Mouse (Mus musculus): ENCODE measurements at regions not wholly inside any gene's neighbourhood (a gene's known extent, or its start where the extent isn't known, plus 50 kb on each side); places are given as distances from the start of the nearest gene placed in this dataset.
A peak's percentile ranks its signal among the peaks of the same experiment; 100 is the strongest.
"Not testable (repeated sequence)": the region's sequence is repeated elsewhere in the genome, so short reads cannot be mapped to it uniquely, and the experiment has no call there.

DNA sequence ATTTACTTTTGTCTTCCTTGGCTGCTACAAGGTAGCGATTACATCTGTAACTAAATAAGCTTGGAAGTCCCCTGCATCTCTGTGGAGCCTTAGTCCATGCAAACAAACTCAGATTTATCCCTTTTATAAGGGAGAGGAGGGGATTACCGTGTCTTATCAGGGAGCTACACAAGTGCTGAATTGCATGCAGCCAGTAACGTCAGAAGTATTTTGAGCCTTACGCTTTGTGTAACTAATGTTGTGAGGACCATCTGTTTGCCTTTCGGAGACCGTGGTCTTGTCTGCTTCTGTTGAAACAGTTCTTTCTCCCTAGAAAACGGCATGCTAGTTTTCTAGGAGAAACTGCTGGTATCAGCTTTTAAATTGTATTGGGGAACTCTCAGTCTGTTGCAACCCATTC, 58.0 kb upstream of the Dmrta1 start:
- Histone ChIP-seq H3K27ac (no peak overlapping the region), H3K9me3 (no peaks in the 10 kb centered on the region), H3K36me3 (no peaks in the 10 kb centered on the region), H3K4me2 (no peak overlapping the region), H3K4me1 (replicated peaks) (no peaks in the 10 kb centered on the region), H3K9ac (no peak overlapping the region), H3K4me3 (no peak overlapping the region), H3K27me3 (no peaks in the 10 kb centered on the region)
- no peak for ATAC-seq (ENCODE audit: low FRiP score)
- 77% methylated on average over 7 of the region's 7 CpGs for WGBS

DNA sequence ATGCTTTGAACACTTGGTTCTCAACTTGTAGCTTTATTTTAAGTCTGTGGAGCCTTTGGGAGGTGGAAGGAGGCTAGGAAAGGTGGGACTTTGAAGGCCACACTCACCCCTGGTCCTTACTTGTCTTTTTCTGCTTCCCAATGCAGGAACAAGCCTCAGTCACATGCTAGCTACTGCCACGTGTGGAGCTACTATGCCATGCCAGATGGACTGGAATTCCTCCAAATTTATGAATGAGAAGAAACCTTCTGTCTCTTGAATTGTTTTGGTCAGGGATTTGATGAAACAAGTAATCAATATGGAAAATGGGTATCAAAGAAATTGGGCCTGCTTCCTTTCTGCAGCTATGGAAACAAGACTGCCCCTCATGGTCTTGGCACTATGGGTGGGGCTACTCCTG, 74.5 kb upstream of the Dmrta1 start:
- Histone ChIP-seq H3K27ac (no peak overlapping the region), H3K4me2 (no peak overlapping the region), H3K36me3 (no peaks in the 10 kb centered on the region), H3K4me1 (replicated peaks) (no peaks in the 10 kb centered on the region), H3K4me3 (no peak overlapping the region), H3K9ac (no peak overlapping the region), H3K9me3 (no peaks in the 10 kb centered on the region), H3K27me3 (no peaks in the 10 kb centered on the region)
- ATAC-seq (ENCODE audit: low FRiP score): no peak
- WGBS: 53% methylated on average over 1 of the region's 1 CpGs

DNA sequence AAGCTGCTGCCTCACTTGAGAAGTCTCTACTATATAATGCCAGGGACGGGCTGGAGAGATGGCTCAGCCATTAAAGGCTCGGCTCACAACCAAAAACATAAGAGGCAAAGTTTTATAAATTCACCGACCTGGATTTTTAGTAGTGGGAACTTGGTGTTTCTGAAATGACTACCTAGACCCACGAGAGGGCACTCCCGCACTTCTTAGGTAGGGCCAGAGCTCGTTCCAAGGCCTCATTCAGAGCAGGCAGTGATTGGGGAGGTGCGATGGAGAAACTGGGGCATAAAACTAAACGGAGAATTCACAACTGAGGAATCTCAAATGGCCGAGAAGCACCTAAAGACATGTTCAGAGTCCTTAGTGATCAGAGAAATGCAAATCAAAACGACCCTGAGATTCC, 103.7 kb upstream of the Dmrta1 start:
- H3K9ac ChIP-seq: no peak overlapping the region
- no peak overlapping the region for H3K4me3 ChIP-seq
- no peak overlapping the region for H3K4me2 ChIP-seq
- H3K4me1 ChIP-seq (replicated peaks): no peaks in the 10 kb centered on the region
- H3K27me3 ChIP-seq: no peaks in the 10 kb centered on the region
- WGBS: 29% methylated on average over 10 of the region's 10 CpGs
- H3K27ac ChIP-seq: no peak overlapping the region
- ATAC-seq (ENCODE audit: low FRiP score): no peak
- H3K36me3 ChIP-seq: no peaks in the 10 kb centered on the region
- no peaks in the 10 kb centered on the region for H3K9me3 ChIP-seq

DNA sequence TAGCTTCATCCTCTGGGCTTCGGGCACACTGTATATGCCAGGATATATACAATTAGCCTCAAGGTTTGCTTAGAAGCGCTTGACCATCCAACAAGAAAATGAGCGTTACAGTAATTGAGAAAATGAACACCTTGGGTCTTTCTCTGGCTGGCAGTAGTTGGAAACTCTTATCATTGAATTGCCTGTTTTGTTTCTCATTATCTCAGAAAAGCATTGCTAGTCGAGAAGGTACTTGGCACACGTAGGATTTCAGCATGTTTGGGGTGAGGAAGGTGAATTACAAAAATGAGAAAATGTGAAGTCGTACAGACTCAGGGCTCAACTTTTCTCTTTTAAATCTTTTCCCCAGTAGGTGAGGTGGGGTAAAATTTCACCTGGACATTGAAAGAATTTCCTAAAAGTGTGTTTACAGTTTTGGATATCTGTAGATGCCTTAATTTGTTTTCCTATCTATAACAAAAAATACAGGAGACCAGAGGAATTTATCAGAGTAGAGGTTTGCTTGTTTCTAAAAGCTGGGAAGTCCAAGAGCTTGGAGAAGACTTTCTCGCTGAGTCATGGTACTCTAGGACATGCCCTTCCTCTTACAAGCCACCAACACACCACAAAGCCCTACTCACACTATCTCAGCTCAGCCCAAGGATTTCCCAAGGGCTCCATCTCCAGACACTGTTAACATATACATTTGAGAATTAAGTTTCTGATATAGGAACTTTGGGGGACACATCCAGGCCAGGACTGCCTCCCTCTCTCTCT, 124.3 kb upstream of the Dmrta1 start:
- no peak overlapping the region for H3K27ac ChIP-seq
- H3K4me1 ChIP-seq (replicated peaks): no peaks in the 10 kb centered on the region
- no peaks in the 10 kb centered on the region for H3K36me3 ChIP-seq
- no peak overlapping the region for H3K9ac ChIP-seq
- no peak overlapping the region for H3K4me2 ChIP-seq
- no peak overlapping the region for H3K4me3 ChIP-seq
- no peak for ATAC-seq (ENCODE audit: low FRiP score)
- no peaks in the 10 kb centered on the region for H3K27me3 ChIP-seq
- 78% methylated on average over 7 of the region's 7 CpGs for WGBS
- no peaks in the 10 kb centered on the region for H3K9me3 ChIP-seq

DNA sequence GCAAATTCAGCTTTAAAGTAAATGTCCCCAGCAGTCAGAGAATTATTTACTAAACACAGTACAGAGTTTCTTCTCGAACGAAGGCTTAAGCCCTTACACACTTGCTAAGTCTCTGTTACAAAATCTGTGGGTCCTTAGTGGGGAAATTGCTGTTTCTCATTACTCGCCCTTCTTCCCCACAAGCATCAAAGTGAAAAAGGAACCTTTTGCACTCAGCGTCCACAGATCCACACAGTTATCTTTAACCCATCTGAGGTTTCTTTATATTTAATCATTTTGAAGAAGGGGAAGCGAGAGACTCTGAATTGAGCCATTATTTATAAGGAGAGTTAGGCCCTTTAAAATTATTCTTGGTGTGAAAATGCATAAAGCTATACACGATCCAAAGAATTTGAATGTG, 126.7 kb upstream of the Dmrta1 start:
- no peak for ATAC-seq (ENCODE audit: low FRiP score)
- Histone ChIP-seq H3K27ac (no peak overlapping the region), H3K4me3 (no peak overlapping the region), H3K4me1 (replicated peaks) (no peaks in the 10 kb centered on the region), H3K27me3 (no peaks in the 10 kb centered on the region), H3K36me3 (no peaks in the 10 kb centered on the region), H3K9me3 (no peaks in the 10 kb centered on the region), H3K9ac (no peak overlapping the region), H3K4me2 (no peak overlapping the region)
- 78% methylated on average over 6 of the region's 6 CpGs for WGBS

DNA sequence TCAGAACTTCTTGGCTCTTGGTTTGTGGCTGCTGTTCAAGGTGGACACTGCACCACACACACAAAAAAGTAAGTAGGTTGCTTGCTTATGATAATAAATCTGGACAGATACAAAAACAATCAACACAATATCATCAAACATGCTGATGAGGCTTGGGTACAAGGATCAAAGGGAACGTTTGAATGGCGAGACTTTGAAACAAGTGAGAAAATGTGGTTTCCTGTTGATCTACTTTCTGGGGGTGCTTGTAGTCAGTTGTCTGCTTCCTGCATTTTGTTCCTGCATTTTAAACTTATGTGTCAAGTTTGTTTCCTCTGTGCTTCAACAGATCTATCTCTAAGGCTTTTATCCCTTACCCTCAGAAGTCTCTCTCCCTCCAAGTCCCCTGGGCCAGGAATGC, 128.7 kb upstream of the Dmrta1 start:
- no peak overlapping the region for H3K27ac ChIP-seq
- no peaks in the 10 kb centered on the region for H3K36me3 ChIP-seq
- WGBS: 80% methylated on average over 2 of the region's 2 CpGs
- ATAC-seq (ENCODE audit: low FRiP score): no peak
- H3K9me3 ChIP-seq: no peaks in the 10 kb centered on the region
- no peaks in the 10 kb centered on the region for H3K4me1 ChIP-seq (replicated peaks)
- no peak overlapping the region for H3K9ac ChIP-seq
- H3K27me3 ChIP-seq: no peaks in the 10 kb centered on the region
- no peak overlapping the region for H3K4me3 ChIP-seq
- no peak overlapping the region for H3K4me2 ChIP-seq

DNA sequence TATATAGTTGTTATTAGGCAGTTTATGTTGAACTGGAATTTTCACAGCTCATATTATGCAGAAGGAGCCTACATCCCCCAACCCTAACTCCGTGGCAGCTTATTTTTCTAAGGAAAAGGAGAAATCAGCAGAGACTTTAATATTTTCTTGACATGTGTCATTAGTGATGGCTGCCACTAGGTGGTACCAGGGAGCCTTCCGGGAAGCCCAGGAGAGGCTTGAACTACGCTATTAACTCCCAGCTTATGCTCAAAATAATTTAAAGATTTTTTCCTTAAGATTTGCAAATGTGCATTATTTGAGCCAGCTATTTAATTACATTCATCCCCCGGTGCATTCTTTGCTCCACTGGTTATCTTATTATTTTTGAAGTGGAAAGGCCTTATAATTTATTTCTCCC, 146.8 kb upstream of the Dmrta1 start:
- no peak overlapping the region for H3K9ac ChIP-seq
- no peak overlapping the region for H3K4me2 ChIP-seq
- H3K27ac ChIP-seq: no peak overlapping the region
- H3K36me3 ChIP-seq: no peaks in the 10 kb centered on the region
- no peaks in the 10 kb centered on the region for H3K4me1 ChIP-seq (replicated peaks)
- peak; percentile 46; the same call in 1 of the 2 replicates for ATAC-seq (ENCODE audit: low FRiP score)
- no peaks in the 10 kb centered on the region for H3K27me3 ChIP-seq
- WGBS: 12% methylated on average over 4 of the region's 4 CpGs
- no peak overlapping the region for H3K4me3 ChIP-seq
- no peaks in the 10 kb centered on the region for H3K9me3 ChIP-seq

DNA sequence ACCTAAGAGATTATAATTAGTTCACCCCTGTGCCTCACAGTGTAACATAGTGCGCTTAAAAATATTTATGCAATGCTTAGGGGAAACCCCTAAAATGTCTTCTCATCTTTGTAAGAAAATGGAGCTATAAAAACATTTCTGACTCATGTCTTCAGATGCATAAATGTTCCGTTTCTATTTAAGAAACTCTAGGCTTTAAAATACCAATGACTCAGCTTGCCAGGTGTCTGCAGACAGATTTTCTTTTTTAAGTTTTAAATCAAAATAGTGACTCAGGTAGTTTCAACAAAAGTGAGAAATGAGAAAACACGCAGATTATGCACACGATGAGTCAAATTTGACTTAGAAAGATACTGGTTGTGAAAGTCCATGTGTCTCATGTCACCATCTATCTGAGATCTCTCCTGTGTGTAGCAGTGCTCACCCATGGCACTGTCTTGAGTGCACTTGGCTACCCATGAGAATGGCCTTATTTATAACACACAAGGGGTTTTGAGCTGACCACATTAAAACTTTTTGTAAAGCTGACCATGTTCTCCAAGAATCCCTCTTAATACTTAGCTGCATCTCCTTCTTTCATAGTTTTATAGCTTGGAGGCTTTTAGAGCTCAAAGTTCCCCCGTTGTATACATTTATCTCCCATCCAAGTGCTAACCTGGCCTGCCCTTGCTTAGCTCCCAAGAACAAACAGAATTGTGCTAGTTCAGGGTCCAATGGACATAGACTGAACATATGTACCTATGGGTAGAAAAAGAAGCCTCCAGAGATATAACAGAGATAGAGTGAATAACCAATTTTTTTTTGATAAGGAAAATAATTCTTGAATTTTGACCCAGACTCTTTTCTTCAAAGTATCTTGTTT, 149.0 kb upstream of the Dmrta1 start:
- WGBS: 84% methylated on average over 5 of the region's 5 CpGs
- H3K4me2 ChIP-seq: no peak overlapping the region
- H3K4me3 ChIP-seq: no peak overlapping the region
- H3K27me3 ChIP-seq: peaks cover 16% of the 10 kb centered on the region
- H3K36me3 ChIP-seq: no peaks in the 10 kb centered on the region
- H3K4me1 ChIP-seq (replicated peaks): no peaks in the 10 kb centered on the region
- H3K9ac ChIP-seq: no peak overlapping the region
- H3K27ac ChIP-seq: no peak overlapping the region
- H3K9me3 ChIP-seq: no peaks in the 10 kb centered on the region
- no peak for ATAC-seq (ENCODE audit: low FRiP score)

DNA sequence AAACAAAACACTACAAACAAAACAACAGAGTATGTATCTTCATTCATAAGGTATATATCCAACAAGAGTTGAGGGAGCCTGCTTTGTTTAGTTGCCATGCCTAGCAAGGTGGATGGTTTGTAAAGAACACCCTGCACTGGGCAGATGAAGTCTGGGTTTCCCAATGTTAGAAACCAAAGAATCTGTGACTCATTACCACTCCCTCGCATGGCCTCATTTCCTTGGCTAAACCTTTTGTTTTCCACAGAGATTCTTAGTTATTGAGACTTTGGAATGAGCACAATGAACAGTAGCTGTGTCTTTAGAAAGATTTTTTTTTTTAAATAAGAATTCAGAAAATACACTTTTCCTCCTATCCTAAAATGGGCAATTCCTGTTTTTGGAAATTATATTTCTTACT, 151.3 kb upstream of the Dmrta1 start:
- Histone ChIP-seq H3K4me3 (no peak overlapping the region), H3K4me1 (replicated peaks) (no peaks in the 10 kb centered on the region; the same call in 1 of the 2 replicates), H3K36me3 (no peaks in the 10 kb centered on the region), H3K4me2 (no peak overlapping the region), H3K27me3 (peaks cover 31% of the 10 kb centered on the region), H3K27ac (no peak overlapping the region), H3K9me3 (no peaks in the 10 kb centered on the region), H3K9ac (no peak overlapping the region)
- ATAC-seq (ENCODE audit: low FRiP score): no peak
- 68% methylated on average over 1 of the region's 1 CpGs for WGBS

DNA sequence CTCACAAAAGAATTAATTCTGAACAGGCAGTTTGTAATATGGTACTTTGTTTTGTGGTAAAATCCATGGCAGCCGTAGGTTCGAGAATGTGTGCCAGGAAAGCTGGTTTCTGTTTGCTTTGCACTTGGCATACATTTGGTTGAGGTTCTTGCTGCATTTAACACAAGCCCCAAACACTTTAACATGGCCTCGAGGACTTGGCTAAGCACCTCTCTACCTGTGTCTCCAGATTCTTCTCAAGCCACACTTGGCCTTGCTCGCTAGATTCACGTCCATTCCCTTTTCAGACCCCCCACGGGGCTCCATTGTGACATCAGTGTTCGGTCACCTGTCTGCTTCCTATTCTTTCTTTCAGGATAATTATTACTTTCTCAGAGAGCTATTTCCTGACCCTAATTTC, 151.9 kb upstream of the Dmrta1 start:
- no peak overlapping the region for H3K27ac ChIP-seq
- no peak overlapping the region for H3K4me2 ChIP-seq
- H3K9me3 ChIP-seq: no peaks in the 10 kb centered on the region
- no peaks in the 10 kb centered on the region; the same call in 1 of the 2 replicates for H3K4me1 ChIP-seq (replicated peaks)
- H3K4me3 ChIP-seq: no peak overlapping the region
- 74% methylated on average over 7 of the region's 7 CpGs for WGBS
- peaks cover 36% of the 10 kb centered on the region for H3K27me3 ChIP-seq
- H3K9ac ChIP-seq: no peak overlapping the region
- no peaks in the 10 kb centered on the region for H3K36me3 ChIP-seq
- ATAC-seq (ENCODE audit: low FRiP score): no peak

DNA sequence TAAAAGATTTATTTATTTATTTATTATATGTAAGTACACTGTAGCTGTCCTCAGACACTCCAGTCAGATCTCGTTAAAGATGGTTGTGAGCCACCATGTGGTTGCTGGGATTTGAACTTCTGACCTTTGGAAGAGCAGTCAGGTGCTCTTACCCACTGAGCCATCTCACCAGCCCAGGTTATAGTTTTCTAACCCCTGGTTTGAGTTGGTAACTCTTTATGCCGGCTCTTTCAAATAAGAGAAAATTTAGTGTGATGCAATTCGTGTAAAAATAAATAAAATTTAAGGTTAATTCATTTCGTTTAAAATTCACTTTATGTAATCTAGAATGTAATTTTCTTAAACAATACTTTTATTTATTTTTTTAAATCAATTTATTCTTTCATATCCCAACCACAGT, 153.7 kb upstream of the Dmrta1 start:
- not testable (repeated sequence) for H3K9ac ChIP-seq; ATAC-seq (ENCODE audit: low FRiP score); H3K4me1 ChIP-seq (replicated peaks); H3K4me2 ChIP-seq; H3K9me3 ChIP-seq; H3K4me3 ChIP-seq; H3K27ac ChIP-seq; H3K36me3 ChIP-seq
- WGBS: 57% methylated on average over 4 of the region's 4 CpGs
- H3K27me3 ChIP-seq: peaks cover 45% of the 10 kb centered on the region

DNA sequence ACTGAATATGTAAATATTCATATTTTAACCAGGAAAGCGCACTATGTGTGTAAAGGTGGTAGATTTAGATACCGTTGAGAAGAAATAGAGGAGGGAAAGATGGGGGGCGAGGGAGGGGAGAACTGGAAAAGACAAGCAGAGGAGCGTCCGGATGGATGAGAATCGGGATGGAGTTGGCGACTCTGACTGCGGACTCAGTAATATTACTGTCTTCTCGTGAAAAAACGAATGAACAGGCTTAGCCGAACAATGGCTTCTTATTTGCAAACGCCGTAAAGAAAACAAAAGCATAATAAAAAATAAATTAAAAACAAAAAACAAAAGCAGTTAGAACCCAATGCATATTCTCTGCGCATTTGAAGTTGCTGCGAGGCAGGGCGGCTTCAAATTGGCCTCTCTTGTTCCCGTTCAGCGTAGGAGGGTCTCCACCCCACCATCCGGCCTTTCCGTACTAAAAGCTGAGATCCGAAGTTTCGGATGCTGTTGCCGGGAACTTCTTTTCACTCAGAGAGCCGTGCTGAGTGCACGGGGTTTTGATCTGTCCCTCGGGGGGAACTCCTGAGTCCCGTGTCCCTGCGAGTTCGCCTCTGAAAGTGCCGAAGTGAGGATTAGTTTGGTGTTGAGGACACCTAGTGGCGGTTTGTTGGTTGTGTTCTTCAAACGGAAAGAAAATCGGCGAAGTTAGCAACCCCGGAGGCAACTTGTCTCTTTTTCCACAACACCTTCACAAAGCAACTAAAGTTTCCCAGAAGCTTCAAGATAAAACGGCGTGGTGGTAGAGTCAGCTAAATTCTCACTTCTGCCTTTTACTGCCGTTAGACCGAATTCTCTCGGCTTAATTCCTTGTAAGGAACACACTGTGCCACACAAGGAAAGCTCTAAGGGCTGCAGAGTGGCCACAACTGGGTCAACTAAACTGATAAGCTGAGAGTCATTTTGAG, 154.7 kb upstream of the Dmrta1 start:
- peak; percentile 81 for ATAC-seq (ENCODE audit: low FRiP score)
- Histone ChIP-seq H3K27me3 (peaks cover 45% of the 10 kb centered on the region), H3K4me1 (replicated peaks) (no peaks in the 10 kb centered on the region; the same call in 1 of the 2 replicates), H3K9ac (peak overlapping the region; percentile 59), H3K9me3 (no peaks in the 10 kb centered on the region), H3K4me2 (peak overlapping the region; percentile 77), H3K27ac (no peak overlapping the region), H3K36me3 (no peaks in the 10 kb centered on the region), H3K4me3 (peak overlapping the region; percentile 48)
- WGBS: under 1% methylated on average over 40 of the region's 40 CpGs

Measured in hindbrain, embryonic 13.5 days (tissue).